Mouse (Mus musculus) megakaryocyte, adult 5-6 weeks (primary cell): ENCODE results near the gene Dnaja4. TPM values are rescaled to one million over a fixed set of nuclear protein-coding genes. Genes with fewer than 3 reads are reported as not detected.
A peak's percentile ranks its signal among the peaks of the same experiment; 100 is the strongest.

Source experiments
- ATAC-seq: 2 replicates; pipeline ENCODE4 v1.8.0; 2016; ENCODE audit warnings: mild to moderate bottlenecking, inconsistent platforms; ENCODE audit not compliant: poor library complexity, severe bottlenecking
- total RNA-seq, 2 experiments: library from RNA; stranded (forward) in 1 of 2; stranded (reverse) in 1 of 2; fragments of 153-499, 151-499 nt in 1 of 2; fragments of 221-1000, 200-1000 nt in 1 of 2; gene quantifications; 2 replicates each; pipeline versions ENCODE4 v1.2.3 to v1.2.4; 2015 to 2017

Dnaja4 gene
- total RNA-seq, 2 experiments from 2014 or later, result 0.62 to 1.6 TPM

- peak; percentile 91 for ATAC-seq
These were observed 51.7 kb downstream of the Dnaja4 start for GRCm38 (mm10) chr9:54750215-54750981.

- ATAC-seq, result no peak
These were observed 53.0 kb downstream of the Dnaja4 start for GRCm38 (mm10) chr9:54751684-54752083.

GRCm38 (mm10) chr9:54752201-54752943, 53.7 kb downstream of the Dnaja4 start:
- no peak for ATAC-seq

- ATAC-seq, result no peak
These were observed 54.2 kb downstream of the Dnaja4 start for GRCm38 (mm10) chr9:54752944-54753295.

- ATAC-seq, result no peak
These were observed 60.9 kb downstream of the Dnaja4 start for GRCm38 (mm10) chr9:54759592-54759991.

- no peak for ATAC-seq
These were observed 65.4 kb downstream of the Dnaja4 start for GRCm38 (mm10) chr9:54764091-54764490.

- ATAC-seq, result no peak
These were observed 66.0 kb downstream of the Dnaja4 start, which contains the start of gene Crabp1 for GRCm38 (mm10) chr9:54764561-54765217. Gene Crabp1 (plus strand): TSS chr9:54764748.

- no peak for ATAC-seq
These were observed 66.8 kb downstream of the Dnaja4 start for GRCm38 (mm10) chr9:54765336-54766085.

Other genes starting within 250 kb of the Dnaja4 start
- 23.7 and 24.0 TPM in 2 replicates for gene Dmxl2, start 197.2 kb upstream of the Dnaja4 start, total RNA-seq (2015)
- 17.9 and 21.1 TPM in 2 replicates for gene Dmxl2, start 197.2 kb upstream of the Dnaja4 start, total RNA-seq (2017)
- gene Sh2d7, start 159.9 kb upstream of the Dnaja4 start, total RNA-seq (2015), result not detected in 2 replicates
- gene Sh2d7, start 159.9 kb upstream of the Dnaja4 start, total RNA-seq (2017), result not detected in 2 replicates
- gene Cib2, start 138.7 kb upstream of the Dnaja4 start, total RNA-seq (2015), result 11.4 and 14.9 TPM in 2 replicates
- gene Cib2, start 138.7 kb upstream of the Dnaja4 start, total RNA-seq (2017), result 2.7 and 3.9 TPM in 2 replicates
- 42.5 and 54.2 TPM in 2 replicates for gene Idh3a, start 112.5 kb upstream of the Dnaja4 start, total RNA-seq (2015)
- 26.1 and 29.7 TPM in 2 replicates for gene Idh3a, start 112.5 kb upstream of the Dnaja4 start, total RNA-seq (2017)
- 0.25 and 0.75 TPM in 2 replicates for gene Acsbg1, start 37.0 kb upstream of the Dnaja4 start, total RNA-seq (2015)
- gene Acsbg1, start 37.0 kb upstream of the Dnaja4 start, total RNA-seq (2017), result 0.20 and 0.40 TPM in 2 replicates
- gene Wdr61, start 35.6 kb downstream of the Dnaja4 start, total RNA-seq (2015), result 58.3 and 68.3 TPM in 2 replicates
- gene Wdr61, start 35.6 kb downstream of the Dnaja4 start, total RNA-seq (2017), result 38.9 and 43.2 TPM in 2 replicates
- not detected in 2 replicates for gene Crabp1, start 65.9 kb downstream of the Dnaja4 start, total RNA-seq (2015)
- gene Crabp1, start 65.9 kb downstream of the Dnaja4 start, total RNA-seq (2017), result not detected in 2 replicates
- 44.2 and 47.9 TPM in 2 replicates for gene Ireb2, start 164.9 kb downstream of the Dnaja4 start, total RNA-seq (2015)
- gene Ireb2, start 164.9 kb downstream of the Dnaja4 start, total RNA-seq (2017), result 37.6 and 41.2 TPM in 2 replicates
- 0.07 and 0.09 TPM in 2 replicates for gene Hykk, start 218.4 kb downstream of the Dnaja4 start, total RNA-seq (2015)
- gene Hykk, start 218.4 kb downstream of the Dnaja4 start, total RNA-seq (2017), result 0.12 and 0.22 TPM in 2 replicates